Mouse (Mus musculus) MEL (cell line): Measurements from ENCODE around the gene Olfr49.

Experiments used
- CTCF ChIP-seq, 3 experiments: IDR thresholded peaks in 2 of 3; conservative IDR thresholded peaks in 1 of 3; 2 replicates each; pipeline ENCODE4 v1.5.1; 2011 to 2012; ENCODE audit warnings: low read length in 3 of 3, low read depth in 2 of 3, mild to moderate bottlenecking in 2 of 3, improper control_type of control experiment in 1 of 3, inconsistent platforms in 1 of 3, mixed read lengths in 1 of 3, moderate library complexity in 1 of 3; ENCODE audit not compliant: control insufficient read depth in 1 of 3, insufficient read depth in 1 of 3, poor library complexity in 1 of 3, severe bottlenecking in 1 of 3
- E2F4 ChIP-seq: IDR thresholded peaks from 2 replicates; pipeline ENCODE4 v1.6.1; 2011; ENCODE audit warnings: low read depth, low read length, improper control_type of control experiment, borderline replicate concordance
- MAX ChIP-seq: IDR thresholded peaks from 2 replicates; pipeline ENCODE4 v1.6.1; 2011; ENCODE audit warnings: low read length, improper control_type of control experiment
- POLR2A ChIP-seq, 2 experiments: IDR thresholded peaks; 2 replicates each; pipeline ENCODE4 v1.6.1; 2011 to 2012; ENCODE audit warnings: low read length in 2 of 2, mild to moderate bottlenecking in 2 of 2, control low read depth in 1 of 2, improper control_type of control experiment in 1 of 2, low read depth in 1 of 2, moderate library complexity in 1 of 2; ENCODE audit not compliant: control insufficient read depth in 1 of 2, insufficient read depth in 1 of 2, poor library complexity in 1 of 2
- USF1 ChIP-seq: IDR thresholded peaks from 2 replicates; pipeline ENCODE4 v1.6.1; 2014; ENCODE audit warnings: low read depth, mild to moderate bottlenecking, inconsistent platforms, low read length, improper control_type of control experiment, moderate library complexity
- ZC3H11A ChIP-seq: IDR thresholded peaks from 2 replicates; pipeline ENCODE4 v1.6.1; 2012; ENCODE audit warnings: low read depth, mild to moderate bottlenecking, inconsistent platforms, low read length, improper control_type of control experiment

DNA sequence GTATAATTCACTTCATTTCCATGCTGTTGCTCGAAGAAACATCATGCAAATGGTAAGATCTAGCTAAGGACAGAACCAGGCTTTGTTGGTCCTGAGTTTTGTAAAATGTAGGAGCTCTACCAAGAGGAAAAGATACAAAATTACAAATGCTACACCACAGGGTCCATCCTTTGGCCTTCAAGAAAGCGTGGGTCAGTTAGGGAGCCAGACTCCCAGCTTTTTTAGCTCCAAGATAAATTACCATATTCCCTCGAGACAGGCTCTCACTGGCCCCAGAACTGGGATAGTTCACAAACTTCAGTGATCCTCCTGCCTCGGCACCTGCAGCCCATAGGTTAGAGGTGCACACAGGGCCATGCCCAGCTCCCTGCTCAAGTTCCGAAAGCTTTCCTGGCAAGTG, 39.7 kb upstream of the Olfr49 start:
- no peak for TF ChIP-seq POLR2A (IDR thresholded peaks at IDR 0.05; ENCODE audit: control insufficient read depth in 1 of 2, insufficient read depth in 1 of 2, low read depth in 1 of 2, low read length in 2 of 2, poor library complexity in 1 of 2)
- no peak for TF ChIP-seq E2F4
- TF ChIP-seq ZC3H11A: no peak
- TF ChIP-seq CTCF (IDR thresholded peaks at IDR 0.05 in 2 of 3, conservative IDR thresholded peaks at IDR 0.05 in 1 of 3; ENCODE audit: control insufficient read depth in 1 of 3, insufficient read depth in 1 of 3, low read depth in 2 of 3, low read length in 3 of 3, poor library complexity in 1 of 3, severe bottlenecking in 1 of 3): no peak
- TF ChIP-seq MAX: no peak
- TF ChIP-seq USF1: no peak
